Mouse (Mus musculus) liver, adult 2 months (tissue): ENCODE data around the gene Echdc3. TPM values are rescaled to one million over a fixed set of nuclear protein-coding genes. Genes with fewer than 3 reads are reported as not detected.

Experiments used
- DNase-seq: peaks from one replicate; pipeline ENCODE4 v3.0.0-alpha.2; 2011; ENCODE audit warnings: low read depth, low spot score; ENCODE audit errors: extremely low read depth
- H3K27ac ChIP-seq: fragments of 200-500 bp; replicated peaks from 2 replicates; pipeline ENCODE4 v1.5.1; 2012; ENCODE audit warnings: low read depth, mild to moderate bottlenecking, control low read depth, inconsistent platforms, low read length; ENCODE audit not compliant: insufficient read depth
- H3K27me3 ChIP-seq: fragments of 200-500 bp; 2 replicates; pipeline ENCODE4 v1.6.1; 2012; ENCODE audit warnings: mild to moderate bottlenecking, moderate library complexity, low read length, inconsistent platforms; ENCODE audit not compliant: control insufficient read depth, insufficient read depth
- H3K36me3 ChIP-seq: fragments of 200-500 bp; 2 replicates; pipeline ENCODE4 v1.6.1; 2012; ENCODE audit warnings: low read length, inconsistent platforms; ENCODE audit not compliant: control insufficient read depth, insufficient read depth
- H3K4me1 ChIP-seq: fragments of 200-500 bp; 2 replicates; pipeline ENCODE4 v1.6.1; 2011; ENCODE audit warnings: low read length; ENCODE audit not compliant: control insufficient read depth, insufficient read depth
- H3K4me3 ChIP-seq: fragments of 200-500 bp; 2 replicates; pipeline ENCODE4 v1.5.1; 2011; ENCODE audit warnings: low read depth, mild to moderate bottlenecking, control low read depth, low read length, moderate library complexity; ENCODE audit not compliant: insufficient read depth
- H3K79me2 ChIP-seq: fragments of 200-500 bp; 2 replicates; pipeline ENCODE4 v1.6.1; 2012; ENCODE audit warnings: inconsistent platforms, mild to moderate bottlenecking, low read length, moderate library complexity; ENCODE audit not compliant: control insufficient read depth, insufficient read depth
- H3K9ac ChIP-seq: fragments of 200-500 bp; 2 replicates; pipeline ENCODE4 v1.6.1; 2012; ENCODE audit warnings: low read depth, mild to moderate bottlenecking, control low read depth, inconsistent platforms, low read length
- CTCF ChIP-seq: fragments of 200-500 bp; IDR thresholded peaks from 2 replicates; pipeline ENCODE4 v1.5.1; 2011; ENCODE audit warnings: low read depth, low read length, control low read depth
- POLR2A ChIP-seq: fragments of 200-500 bp; IDR thresholded peaks from 2 replicates; pipeline ENCODE4 v1.6.1; 2011; ENCODE audit warnings: low read length, control low read depth; ENCODE audit not compliant: insufficient read depth; ENCODE audit errors: extremely low read depth
- WGBS: fragments of 180-500 bp; shearing (Covaris S2); methylation state at CpG from one replicate; pipeline ENCODE4 v1.1.7; 2018; 5-methylcytosine and 5-hydroxymethylcytosine counted together
- polyA plus RNA-seq: library from polyadenylated mRNA; depleted of rRNA; stranded (reverse); fragments of >200 nt; gene quantifications from 2 replicates; pipeline ENCODE4 v1.2.3, GENCODE M21; 2012; rRNA removed
- total RNA-seq: library from RNA; depleted of rRNA; stranded (reverse); fragments of >200 nt; gene quantifications from 2 replicates; pipeline ENCODE4 v1.2.3, GENCODE M21; 2014; rRNA removed

Echdc3 gene
- total and polyA plus RNA-seq, 2 experiments = 101 to 125 TPM

- Histone ChIP-seq H3K79me2 (no peaks in the 10 kb centered on the region), H3K4me1 (no peaks in the 10 kb centered on the region), H3K4me3 (no peak overlapping the region), H3K27me3 (no peaks in the 10 kb centered on the region), H3K36me3 (no peaks in the 10 kb centered on the region), H3K27ac (no peak overlapping the region), H3K9ac (no peak overlapping the region)
- no peak for DNase-seq
- 87% methylated on average over 7 of the region's 7 CpGs for WGBS
- no peak for TF ChIP-seq POLR2A
- no peak for TF ChIP-seq CTCF
Measured at GRCm38 (mm10) chr2:6146901-6147300, 65.9 kb downstream of the Echdc3 start.

- Histone ChIP-seq H3K9ac (no peak overlapping the region), H3K79me2 (no peaks in the 10 kb centered on the region), H3K4me1 (no peaks in the 10 kb centered on the region), H3K36me3 (no peaks in the 10 kb centered on the region), H3K27me3 (no peaks in the 10 kb centered on the region), H3K4me3 (no peak overlapping the region), H3K27ac (no peak overlapping the region)
- WGBS = 90% methylated on average over 4 of the region's 4 CpGs
- no peak for DNase-seq
- TF ChIP-seq CTCF (no peak), POLR2A (no peak)
Measured at GRCm38 (mm10) chr2:6146257-6146656, 66.6 kb downstream of the Echdc3 start.

GRCm38 (mm10) chr2:6145611-6146010, 67.2 kb downstream of the Echdc3 start:
- no peak for TF ChIP-seq POLR2A
- Histone ChIP-seq H3K27me3 (no peaks in the 10 kb centered on the region), H3K4me3 (no peak overlapping the region), H3K79me2 (no peaks in the 10 kb centered on the region), H3K27ac (no peak overlapping the region), H3K36me3 (no peaks in the 10 kb centered on the region), H3K4me1 (no peaks in the 10 kb centered on the region), H3K9ac (no peak overlapping the region)
- peak; percentile 43 for DNase-seq
- WGBS = 41% methylated on average over 10 of the region's 10 CpGs

DNA sequence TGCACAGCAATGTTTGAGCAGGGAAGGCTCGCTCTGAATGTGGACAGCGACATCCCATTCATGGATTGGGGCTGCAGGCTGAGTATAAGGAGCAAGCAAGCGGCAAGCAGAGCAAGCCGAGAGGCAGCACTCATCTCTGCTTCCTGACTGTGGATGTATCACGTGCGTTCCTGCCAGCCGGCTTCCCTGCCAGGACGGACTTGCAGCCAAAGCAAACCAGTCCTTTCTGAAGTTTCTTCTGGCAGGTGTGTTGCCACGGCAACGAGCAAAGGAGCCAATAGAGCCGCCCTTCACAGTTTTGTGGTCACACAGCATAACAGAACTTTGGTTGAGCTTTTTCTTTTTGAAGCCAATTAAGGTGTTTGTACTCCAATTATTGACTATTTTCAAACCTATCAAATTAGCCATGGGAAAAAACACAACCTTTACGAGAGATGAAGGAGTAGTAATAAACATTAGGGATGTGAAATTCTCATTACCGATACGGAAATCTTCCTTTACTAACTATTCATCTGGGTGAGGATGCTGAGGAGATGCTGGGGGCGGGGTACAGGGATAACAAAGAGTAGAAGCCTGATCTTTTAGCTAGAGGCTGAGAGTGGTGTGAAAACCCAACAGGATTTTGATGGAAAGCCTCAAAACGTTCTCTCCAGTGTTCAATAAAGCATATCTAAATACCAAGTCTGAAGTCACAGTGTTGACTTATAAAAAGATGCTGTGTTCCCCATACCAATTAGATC, 69.7 kb downstream of the Echdc3 start:
- Histone ChIP-seq H3K79me2 (no peaks in the 10 kb centered on the region), H3K27me3 (no peaks in the 10 kb centered on the region), H3K9ac (no peak overlapping the region), H3K4me3 (no peak overlapping the region), H3K36me3 (no peaks in the 10 kb centered on the region), H3K27ac (no peak overlapping the region), H3K4me1 (no peaks in the 10 kb centered on the region)
- TF ChIP-seq CTCF = no peak
- no peak for TF ChIP-seq POLR2A
- peak; percentile 88 for DNase-seq
- 46% methylated on average over 16 of the region's 16 CpGs for WGBS

GRCm38 (mm10) chr2:6140572-6141161, 72.2 kb downstream of the Echdc3 start:
- DNase-seq = no peak
- WGBS = 93% methylated on average over 9 of the region's 9 CpGs
- no peaks in the 10 kb centered on the region for H3K36me3 ChIP-seq

More at GRCm38 (mm10) chr2:6140572-6141161, 72.2 kb downstream of the Echdc3 start:
- Histone ChIP-seq H3K79me2 (no peaks in the 10 kb centered on the region), H3K9ac (no peak overlapping the region), H3K27me3 (no peaks in the 10 kb centered on the region), H3K4me3 (no peak overlapping the region), H3K4me1 (no peaks in the 10 kb centered on the region), H3K27ac (no peak overlapping the region)
- TF ChIP-seq POLR2A = no peak
- no peak for TF ChIP-seq CTCF

Other genes starting within 250 kb of the Echdc3 start
- gene Proser2, start 82.8 kb downstream of the Echdc3 start, total RNA-seq = 8.9 and 10.1 TPM in 2 replicates
- gene Proser2, start 82.8 kb downstream of the Echdc3 start, polyA plus RNA-seq = 20.0 and 30.6 TPM in 2 replicates
- gene Usp6nl, start 109.6 kb upstream of the Echdc3 start, total RNA-seq = 7.6 and 7.7 TPM in 2 replicates
- gene Usp6nl, start 109.6 kb upstream of the Echdc3 start, polyA plus RNA-seq = 7.6 and 7.9 TPM in 2 replicates